Mouse (Mus musculus) hindbrain, embryonic 16.5 days (tissue): Measurements from ENCODE around the gene Zfp72. TPM values are rescaled to one million over a fixed set of nuclear protein-coding genes. Genes with fewer than 3 reads are reported as not detected.

Experiments
- microRNA counts: library from miRNA; unstranded; fragments of <30 nt; microRNA quantifications from one replicate; lab custom pipeline; 2016
- microRNA-seq: library from miRNA; unstranded; fragments of <30 nt; microRNA quantifications from one replicate; pipeline ENCODE4, GENCODE M21; 2017
- polyA plus RNA-seq: library from polyadenylated mRNA; unstranded; fragments of >200 nt; fragmentation: Nextera tagmentation; extraction: Ambion mirVana; gene quantifications from 2 replicates; pipeline ENCODE4 v1.2.1, GENCODE M21; 2015

The Zfp72 gene
- polyA plus RNA-seq, 1 experiment from 2014 or later, result 9.0 TPM

MicroRNAs encoded within 50 kb of the gene (microRNA counts, 519-probe panel; counts per million panel counts)
- microRNA mmu-miR-692 (lab: Ali Mortazavi, UCI), result not detected

Small RNA genes lying within 50 kb of the gene (microRNA-seq; reads per million reads assigned to microRNA genes)
- not detected for gene Mir692-3

Other genes starting within 250 kb of the Zfp72 start
- 117 and 118 TPM in 2 replicates for gene Exoc3, start 182.1 kb downstream of the Zfp72 start, polyA plus RNA-seq
- gene Ahrr, start 98.5 kb downstream of the Zfp72 start, polyA plus RNA-seq, result 0.41 and 0.71 TPM in 2 replicates
- gene Pdcd6, start 73.3 kb downstream of the Zfp72 start, polyA plus RNA-seq, result 119 and 126 TPM in 2 replicates
- gene Sdha, start 40.6 kb downstream of the Zfp72 start, polyA plus RNA-seq, result 262 and 265 TPM in 2 replicates
- gene Ccdc127, start 40.5 kb downstream of the Zfp72 start, polyA plus RNA-seq, result 44.3 and 45.7 TPM in 2 replicates
- not detected in 2 replicates for gene Lrrc14b, start 26.8 kb downstream of the Zfp72 start, polyA plus RNA-seq
- 71.5 and 222 TPM in 2 replicates for gene Ftl1-ps1, start 8.9 kb upstream of the Zfp72 start, polyA plus RNA-seq
- 15.4 and 16.2 TPM in 2 replicates for gene Zfp825, start 103.2 kb upstream of the Zfp72 start, polyA plus RNA-seq
- 6.3 and 6.9 TPM in 2 replicates for gene Erap1, start 248.7 kb upstream of the Zfp72 start, polyA plus RNA-seq